Mouse (Mus musculus) CH12.LX (cell line): Measurements from ENCODE around the gene Gm49450. TPM values are rescaled to one million over a fixed set of nuclear protein-coding genes. Genes with fewer than 3 reads are reported as not detected.

ENCODE experiments used
- DNase-seq: peaks from one replicate; pipeline ENCODE4 v3.0.0-alpha.2; 2013; ENCODE audit errors: extremely low read depth
- H3K27ac ChIP-seq: 2 replicates; pipeline ENCODE4 v1.5.1; 2012; ENCODE audit warnings: low read depth, mild to moderate bottlenecking, control low read depth, moderate library complexity; ENCODE audit not compliant: insufficient read depth
- H3K27me3 ChIP-seq: replicated peaks from 2 replicates; pipeline ENCODE3; 2012; ENCODE audit warnings: inconsistent platforms
- H3K36me3 ChIP-seq, 2 experiments: replicated peaks in 1 of 2; 2 replicates each; pipeline versions ENCODE3 to v1.6.1; 2012; ENCODE audit warnings: inconsistent platforms in 1 of 2, low read length in 1 of 2, mild to moderate bottlenecking in 1 of 2, mixed read lengths in 1 of 2, moderate library complexity in 1 of 2; ENCODE audit not compliant: control insufficient read depth in 1 of 2, insufficient read depth in 1 of 2
- H3K4me1 ChIP-seq, 2 experiments: 2 replicates each; pipeline ENCODE4 v1.6.1; 2012; ENCODE audit warnings: inconsistent platforms in 1 of 2, moderate library complexity in 1 of 2; ENCODE audit not compliant: insufficient read depth in 2 of 2, control insufficient read depth in 1 of 2
- H3K4me2 ChIP-seq: 2 replicates; pipeline ENCODE4 v1.6.1; 2012; ENCODE audit warnings: low read depth, mild to moderate bottlenecking, control low read depth; ENCODE audit not compliant: poor library complexity, insufficient read depth, severe bottlenecking
- H3K4me3 ChIP-seq, 3 experiments: fragments of 150-350 bp in 1 of 3; sonication (generic) in 1 of 3; replicated peaks in 1 of 3; 2 replicates each; pipeline versions ENCODE3 to v1.5.1; 2011 to 2012; ENCODE audit warnings: low read depth in 2 of 3, low read length in 2 of 3, mild to moderate bottlenecking in 2 of 3, moderate library complexity in 2 of 3, control low read depth in 1 of 3, improper control_type of control experiment in 1 of 3, inconsistent platforms in 1 of 3, mixed read lengths in 1 of 3; ENCODE audit not compliant: poor library complexity in 1 of 3
- H3K79me2 ChIP-seq: replicated peaks from 2 replicates; pipeline ENCODE4 v1.6.1; 2012; ENCODE audit warnings: mild to moderate bottlenecking, moderate library complexity; ENCODE audit not compliant: control insufficient read depth, poor library complexity, insufficient read depth, severe bottlenecking; ENCODE audit errors: extremely low read depth
- H3K9ac ChIP-seq: 2 replicates; pipeline ENCODE4 v1.6.1; 2012; ENCODE audit warnings: low read depth, mild to moderate bottlenecking, control low read depth, moderate library complexity; ENCODE audit not compliant: insufficient read depth
- H3K9me3 ChIP-seq: replicated peaks from 2 replicates; pipeline ENCODE3; 2012; ENCODE audit warnings: low read length, inconsistent platforms, mixed read lengths
- CHD2 ChIP-seq: IDR thresholded peaks from 2 replicates; pipeline ENCODE4 v1.6.1; 2011; ENCODE audit warnings: low read length, improper control_type of control experiment
- CTCF ChIP-seq, 2 experiments: IDR thresholded peaks in 1 of 2; conservative IDR thresholded peaks in 1 of 2; 2 replicates each; pipeline ENCODE4 v1.5.1; 2011 to 2012; ENCODE audit warnings: low read depth in 2 of 2, low read length in 2 of 2, improper control_type of control experiment in 1 of 2, inconsistent platforms in 1 of 2, mild to moderate bottlenecking in 1 of 2, moderate library complexity in 1 of 2
- ELF1 ChIP-seq: IDR thresholded peaks from 2 replicates; pipeline ENCODE4 v1.6.1; 2014; ENCODE audit warnings: low read depth, mild to moderate bottlenecking, inconsistent platforms, low read length, improper control_type of control experiment
- ETS1 ChIP-seq: conservative IDR thresholded peaks from 2 replicates; pipeline ENCODE4 v1.6.1; 2012; ENCODE audit warnings: low read depth, mild to moderate bottlenecking, inconsistent platforms, low read length, improper control_type of control experiment, moderate library complexity
- GABPA ChIP-seq: IDR thresholded peaks from 2 replicates; pipeline ENCODE4 v1.6.1; 2012; ENCODE audit warnings: low read depth, low read length, improper control_type of control experiment, inconsistent platforms; ENCODE audit not compliant: insufficient replicate concordance
- HCFC1 ChIP-seq: IDR thresholded peaks from 2 replicates; pipeline ENCODE4 v1.6.1; 2012; ENCODE audit warnings: low read depth, mild to moderate bottlenecking, inconsistent platforms, low read length, improper control_type of control experiment
- IRF4 ChIP-seq: IDR thresholded peaks from 2 replicates; pipeline ENCODE4 v1.6.1; 2014; ENCODE audit warnings: low read depth, mild to moderate bottlenecking, inconsistent platforms, low read length, improper control_type of control experiment
- JUN ChIP-seq: IDR thresholded peaks from 2 replicates; pipeline ENCODE4 v1.6.1; 2011; ENCODE audit warnings: low read depth, mild to moderate bottlenecking, low read length, improper control_type of control experiment, moderate library complexity; ENCODE audit not compliant: insufficient read depth
- JUND ChIP-seq: conservative IDR thresholded peaks from 2 replicates; pipeline ENCODE4 v1.6.1; 2011; ENCODE audit warnings: low read depth, low read length, improper control_type of control experiment
- MAFK ChIP-seq: IDR thresholded peaks from 2 replicates; pipeline ENCODE4 v1.6.1; 2011; ENCODE audit warnings: low read length, improper control_type of control experiment; ENCODE audit not compliant: insufficient replicate concordance
- MAX ChIP-seq: IDR thresholded peaks from 2 replicates; pipeline ENCODE4 v1.6.1; 2011; ENCODE audit warnings: low read length, improper control_type of control experiment
- MAZ ChIP-seq: IDR thresholded peaks from 2 replicates; pipeline ENCODE4 v1.6.1; 2012; ENCODE audit warnings: low read depth, mild to moderate bottlenecking, inconsistent platforms, low read length, improper control_type of control experiment, moderate library complexity
- MEF2A ChIP-seq: IDR thresholded peaks from 2 replicates; pipeline ENCODE4 v1.6.1; 2014; ENCODE audit warnings: low read depth, mild to moderate bottlenecking, inconsistent platforms, low read length, improper control_type of control experiment, borderline replicate concordance
- MXI1 ChIP-seq: IDR thresholded peaks from 2 replicates; pipeline ENCODE4 v1.6.1; 2011; ENCODE audit warnings: mild to moderate bottlenecking, low read depth, low read length, improper control_type of control experiment
- NELFE ChIP-seq: IDR thresholded peaks from 2 replicates; pipeline ENCODE4 v1.6.1; 2011; ENCODE audit warnings: low read depth, low read length, improper control_type of control experiment
- PAX5 ChIP-seq: IDR thresholded peaks from 2 replicates; pipeline ENCODE4 v1.6.1; 2012; ENCODE audit warnings: low read length, inconsistent platforms, mixed read lengths
- POLR2A ChIP-seq: IDR thresholded peaks from 2 replicates; pipeline ENCODE4 v1.6.1; 2011; ENCODE audit warnings: low read depth, mild to moderate bottlenecking, improper control_type of control experiment, low read length
- POLR2AphosphoS2 ChIP-seq: IDR thresholded peaks from 2 replicates; pipeline ENCODE4 v1.6.1; 2011; ENCODE audit warnings: low read depth, low read length, improper control_type of control experiment
- RAD21 ChIP-seq: IDR thresholded peaks from 2 replicates; pipeline ENCODE4 v1.6.1; 2011; ENCODE audit warnings: low read depth, mild to moderate bottlenecking, low read length, improper control_type of control experiment, moderate library complexity
- RCOR1 ChIP-seq: conservative IDR thresholded peaks from 2 replicates; pipeline ENCODE4 v1.6.1; 2012; ENCODE audit warnings: low read depth, mild to moderate bottlenecking, inconsistent platforms, low read length, improper control_type of control experiment
- SIN3A ChIP-seq: IDR thresholded peaks from 2 replicates; pipeline ENCODE4 v1.6.1; 2012; ENCODE audit warnings: low read length, improper control_type of control experiment, inconsistent platforms
- SMC3 ChIP-seq: IDR thresholded peaks from 2 replicates; pipeline ENCODE4 v1.6.1; 2011; ENCODE audit warnings: low read depth, low read length, improper control_type of control experiment
- TBP ChIP-seq: conservative IDR thresholded peaks from 2 replicates; pipeline ENCODE4 v1.6.1; 2011; ENCODE audit warnings: low read depth, low read length, improper control_type of control experiment
- TCF12 ChIP-seq: IDR thresholded peaks from 2 replicates; pipeline ENCODE4 v1.6.1; 2014; ENCODE audit warnings: low read depth, mild to moderate bottlenecking, inconsistent platforms, low read length, improper control_type of control experiment
- UBTF ChIP-seq: IDR thresholded peaks from 2 replicates; pipeline ENCODE4 v1.6.1; 2012; ENCODE audit warnings: low read depth, mild to moderate bottlenecking, inconsistent platforms, low read length, improper control_type of control experiment, moderate library complexity
- USF2 ChIP-seq: conservative IDR thresholded peaks from 2 replicates; pipeline ENCODE4 v1.6.1; 2011; ENCODE audit warnings: low read depth, low read length, improper control_type of control experiment
- ZKSCAN1 ChIP-seq: IDR thresholded peaks from 2 replicates; pipeline ENCODE4 v1.6.1; 2012; ENCODE audit warnings: low read depth, inconsistent platforms, low read length, improper control_type of control experiment, borderline replicate concordance
- ZMIZ1 ChIP-seq: IDR thresholded peaks from 2 replicates; pipeline ENCODE4 v1.6.1; 2012; ENCODE audit warnings: low read depth, mild to moderate bottlenecking, inconsistent platforms, low read length, improper control_type of control experiment
- dilution Hi-C: fragments of 300-500 bp; cut with MboI; formaldehyde crosslinking; loops from 2 replicates; pipeline ENCODE4 v1.14.3; 2020; ENCODE audit warnings: low sequenced_read_pairs; ENCODE audit not compliant: extremely low pct_unique_long_range_greater_than_20kb, extremely low pct_ligation_motif_present
- in situ Hi-C: fragments of 300-500 bp; cut with MboI; formaldehyde crosslinking; loops from 3 replicates; pipeline ENCODE4 v1.14.3; 2019; ENCODE audit warnings: low sequenced_read_pairs, low pct_ligation_motif_present, low pct_unique_long_range_greater_than_20kb, mixed read lengths
- polyA plus RNA-seq: library from polyadenylated mRNA; unstranded; fragments of >175 nt; gene quantifications from 2 replicates; pipeline ENCODE4 v1.2.1, GENCODE M21; 2012; ENCODE audit warnings: low read depth; ENCODE audit not compliant: insufficient read length
- total RNA-seq, 2 experiments: library from RNA; depleted of rRNA; stranded (reverse); fragments of 300-350 nt in 1 of 2; fragments of >200 nt in 1 of 2; gene quantifications; 2 replicates each; pipeline ENCODE4 v1.2.3; 2012 to 2014

Gm49450 gene
- 0.38 TPM in 1 of 2 replicates, not detected in the other for total RNA-seq (2012; rRNA removed)
- 0.81 and 4.7 TPM in 2 replicates for total RNA-seq (2014; rRNA removed)
- polyA plus RNA-seq: 125 TPM in 1 of 2 replicates, not detected in the other

DNA sequence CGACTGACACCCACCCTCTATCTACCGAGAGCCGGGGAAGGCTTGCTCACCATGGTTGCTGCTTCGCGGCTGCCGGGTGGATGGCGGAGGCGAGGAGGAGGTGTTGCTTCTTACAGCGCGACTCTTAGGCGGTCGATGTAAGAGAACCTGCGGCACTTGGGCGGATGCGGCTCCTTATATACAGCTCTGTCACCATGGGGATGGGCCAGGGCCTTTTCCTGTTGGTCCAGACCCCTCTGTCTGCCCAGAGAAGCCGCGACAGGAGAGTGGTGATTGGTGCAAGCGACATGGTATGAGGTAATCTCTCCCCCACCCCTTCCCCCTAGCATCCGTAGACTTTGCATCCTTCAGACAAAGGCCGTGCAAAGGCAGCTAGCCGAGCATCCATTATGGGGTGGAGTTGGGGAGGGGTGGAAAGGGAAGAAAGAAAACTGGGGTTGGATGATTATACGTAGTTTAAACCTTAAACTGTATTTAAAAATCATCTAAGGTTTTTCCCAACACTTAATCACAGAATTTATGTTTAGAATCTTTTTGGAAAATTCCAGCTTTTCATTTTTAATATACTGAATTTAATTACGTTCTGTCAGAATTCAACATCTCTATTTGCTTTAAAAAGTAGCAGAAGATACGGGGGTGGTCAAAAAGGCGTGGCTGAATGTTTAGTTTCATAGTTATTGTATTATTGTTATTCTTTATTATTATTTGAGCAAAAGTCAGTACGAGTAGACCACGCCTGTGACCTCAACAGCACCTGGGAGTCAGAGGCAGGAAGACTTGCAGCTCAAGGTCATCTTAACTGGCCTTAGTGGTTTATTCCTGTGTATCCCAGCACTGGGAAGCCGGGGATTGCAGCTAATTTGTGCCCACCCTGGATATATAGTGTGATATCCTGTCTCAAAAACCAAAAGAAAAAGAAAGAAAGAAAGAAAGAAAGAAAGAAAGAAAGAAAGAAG lies at the start of gene Gm49450, which contains the start of gene Tuba1a:
Gene Gm49450 (minus strand): TSS at position 151 of the 956 bp plus-strand sequence.
Gene Tuba1a (minus strand): TSS at position 303 of the 956 bp plus-strand sequence.
- Histone ChIP-seq H3K27me3 (no peaks in the 10 kb centered on the region), H3K9me3 (no peaks in the 10 kb centered on the region), H3K9ac (peak within 1 kb of the TSS; percentile 65), H3K4me3 (peak within 1 kb of the TSS; percentile 49 to 88 (median 75)), H3K27ac (peak within 1 kb of the TSS; percentile 87), H3K4me2 (peak within 1 kb of the TSS; percentile 68), H3K4me1 (peaks cover 5 to 36% of the 10 kb centered on the region in 2 experiments), H3K36me3 (peaks cover 8 to 18% of the 10 kb centered on the region in 2 experiments), H3K79me2 (peaks cover 6% of the 10 kb centered on the region; the same call in 1 of the 2 replicates)
- TF ChIP-seq HCFC1: peak; percentile 44; the same call in 1 of the 2 replicates
- 0 out of 2 replicates have a peak, but pooled peaks have one; percentile 45 for TF ChIP-seq CHD2
- peak; percentile 79 for TF ChIP-seq MAX
- 0 out of 2 replicates have a peak, but pooled peaks have one; percentile 23 for TF ChIP-seq ETS1
- no peak for TF ChIP-seq PAX5
- TF ChIP-seq IRF4: peak; percentile 6; the same call in 1 of the 2 replicates
- peak; percentile 81 for TF ChIP-seq MXI1
- 0 out of 2 replicates have a peak, but pooled peaks have one; percentile 1 for TF ChIP-seq SMC3
- TF ChIP-seq RAD21: no peak; the same call in 1 of the 2 replicates
- TF ChIP-seq ZKSCAN1: no peak
- TF ChIP-seq ELF1: peak; percentile 55
- TF ChIP-seq UBTF: peak; percentile 96
- peak; percentile 84; the same call in 1 of the 2 replicates for TF ChIP-seq TCF12
- TF ChIP-seq JUND: peak; percentile 60; the same call in 1 of the 2 replicates
- no peak for TF ChIP-seq GABPA
- 0 out of 2 replicates have a peak, but pooled peaks have one; percentile 25 for TF ChIP-seq MEF2A
- no peak for TF ChIP-seq CTCF (conservative IDR thresholded peaks at IDR 0.05 in 1 of 2, IDR thresholded peaks at IDR 0.05 in 1 of 2; ENCODE audit: low read depth in 2 of 2, low read length in 2 of 2)
- peak; percentile 99 for TF ChIP-seq ZMIZ1
- peak; percentile 67 for TF ChIP-seq MAZ
- TF ChIP-seq POLR2AphosphoS2: peak; percentile 97
- TF ChIP-seq JUN: peak; percentile 62
- TF ChIP-seq NELFE: peak; percentile 99
- TF ChIP-seq USF2: no peak
- peak; percentile 100 for TF ChIP-seq POLR2A
- no peak for TF ChIP-seq MAFK
- 0 out of 2 replicates have a peak, but pooled peaks have one; percentile 18 for TF ChIP-seq RCOR1
- TF ChIP-seq TBP: peak; percentile 98
- TF ChIP-seq SIN3A: peak; percentile 77; the same call in 1 of the 2 replicates
- peak; percentile 100 for DNase-seq
- dilution Hi-C loops: no loop called here
- in situ Hi-C loops: no loop called here
